8 mouse cellular contexts compared by ENCODE assay signal in genomic region chr7:144081448-144081847, GRCm38 (mm10).
DNase-seq lines count a peak whose midpoint lies in the region; ATAC-seq lines count a peak whose summit lies in the region.

No protein-coding gene starts in this region.

- no peak overlapping the region for H3K4me3 ChIP-seq in midbrain, embryonic 11.5 days (ENCODE audit: low read depth, low read length)

- no peaks in the 10 kb centered on the region for H3K27me3 ChIP-seq in midbrain, embryonic 11.5 days (ENCODE audit: control insufficient read depth, insufficient read depth, low read length)

- H3K9ac ChIP-seq in midbrain, embryonic 11.5 days (ENCODE audit: low read length) = no peak overlapping the region

- DNase-seq in heart, postnatal 4 days = peak; percentile 59
- no peak for DNase-seq in heart, postnatal 36 days
- DNase-seq in R1 (ENCODE audit: low read depth, low spot score) (peak; percentile 27), MN1 (ENCODE audit: low spot score) (no peak)
- DNase-seq in frontal cortex, postnatal 10 days (ENCODE audit: low spot score in 2 of 2) = peak; percentile 47 to 58
- peak; percentile 51 to 54 for DNase-seq in layer of hippocampus, postnatal 14 days (ENCODE audit: low spot score in 2 of 2)
- DNase-seq in midbrain, embryonic 11.5 days (ENCODE audit: low spot score, missing footprints) = no peak

- H3K9me3 ChIP-seq in midbrain, embryonic 11.5 days (ENCODE audit: control insufficient read depth, low read length) = peaks cover 3% of the 10 kb centered on the region; the same call in 1 of the 2 replicates

- 0 out of 2 replicates have a peak, but pooled peaks have one; percentile 40 for ATAC-seq in midbrain, embryonic 11.5 days (ENCODE audit: low FRiP score)
- no peak for ATAC-seq in cerebellum, adult (ENCODE audit: insufficient number of reproducible peaks, low FRiP score, low TSS enrichment)

- H3K4me1 ChIP-seq in midbrain, embryonic 11.5 days (ENCODE audit: control insufficient read depth, insufficient read depth, low read length) = no peaks in the 10 kb centered on the region

- no peak overlapping the region for H3K27ac ChIP-seq in midbrain, embryonic 11.5 days (ENCODE audit: low read depth, low read length)

- WGBS in midbrain, embryonic 11.5 days = 94% methylated on average over 1 of the region's 1 CpGs

- intact Hi-C loops in heart, postnatal 36 days (cut with DNase I) = no loop called here

- H3K4me2 ChIP-seq in midbrain, embryonic 11.5 days = no peak overlapping the region

- no peaks in the 10 kb centered on the region for H3K36me3 ChIP-seq in midbrain, embryonic 11.5 days (ENCODE audit: control insufficient read depth, insufficient read depth, low read length)

Comparison
In these comparisons a context has a peak if more than half of its experiments do, and no peak if none do; other contexts are left out.
1. DNase-seq: peak in heart, postnatal 4 days (single experiment), R1 (single experiment), frontal cortex, postnatal 10 days (2 of 2) and layer of hippocampus, postnatal 14 days (2 of 2); none in heart, postnatal 36 days (0 of 2), midbrain, embryonic 11.5 days (single experiment) and MN1 (single experiment).